Comparison of ENCODE assay signal across 10 mouse cellular contexts in genomic region chr7:35036266-35036731, GRCm38 (mm10). TPM values are rescaled to one million over a fixed set of nuclear protein-coding genes. Genes with fewer than 3 reads are reported as not detected.
A peak's percentile ranks its signal among the peaks of the same experiment; 100 is the strongest.
DNase-seq lines count a peak whose midpoint lies in the region; ATAC-seq and TF ChIP-seq lines count a peak whose summit lies in the region.
"Had no signal": no experiment of that assay in that cellular context is flagged by ENCODE, and none has a peak within 500 bp of the region (broad histone marks: within the 10 kb centered on the region; RNA-seq: fewer than 3 reads in every experiment).

No protein-coding gene starts in this region.

- no peaks in the 10 kb centered on the region for H3K36me3 ChIP-seq in kidney, adult 2 months (ENCODE audit: control insufficient read depth, insufficient read depth, low read length)
- peaks cover 13% of the 10 kb centered on the region; the same call in 1 of the 2 replicates for H3K36me3 ChIP-seq in forebrain, postnatal 0 days (ENCODE audit: insufficient read depth)
- peaks cover 16% of the 10 kb centered on the region; the same call in 1 of the 2 replicates for H3K36me3 ChIP-seq in midbrain, postnatal 0 days (ENCODE audit: insufficient read depth, low read length)
- H3K36me3 ChIP-seq in thymus, adult 2 months (ENCODE audit: control insufficient read depth, insufficient read depth, low read length): no peaks in the 10 kb centered on the region; the same call in 1 of the 2 replicates

- H3K27ac ChIP-seq in kidney, adult 2 months (ENCODE audit: insufficient read depth, low read depth, low read length): peak overlapping the region; percentile 19; the same call in 1 of the 2 replicates
- no peak overlapping the region for H3K27ac ChIP-seq in forebrain, postnatal 0 days (ENCODE audit: low read depth, low read length)
- no peak overlapping the region for H3K27ac ChIP-seq in midbrain, postnatal 0 days (ENCODE audit: low read depth, low read length)
- H3K27ac ChIP-seq in thymus, adult 2 months (ENCODE audit: control insufficient read depth, insufficient read depth, low read length): no peak overlapping the region
- H3K27ac ChIP-seq: macrophage had no signal

- WGBS in kidney, adult 2 months: 59% methylated on average over 5 of the region's 5 CpGs
- WGBS in forebrain, postnatal 0 days: 31% methylated on average over 5 of the region's 5 CpGs
- 55% methylated on average over 5 of the region's 5 CpGs for WGBS in midbrain, postnatal 0 days
- 87% methylated on average over 5 of the region's 5 CpGs for WGBS in thymus, adult 2 months

- H3K9me3 ChIP-seq in forebrain, postnatal 0 days (ENCODE audit: low read length): no peaks in the 10 kb centered on the region
- no peaks in the 10 kb centered on the region for H3K9me3 ChIP-seq in midbrain, postnatal 0 days (ENCODE audit: low read length)

- no peak overlapping the region for H3K9ac ChIP-seq in forebrain, postnatal 0 days
- H3K9ac ChIP-seq in midbrain, postnatal 0 days (replicated peaks; ENCODE audit: low read length, poor library complexity, severe bottlenecking): no peak overlapping the region

- H3K4me3 ChIP-seq in kidney, adult 2 months (ENCODE audit: insufficient read depth, low read depth, low read length): no peak overlapping the region
- H3K4me3 ChIP-seq in forebrain, postnatal 0 days (ENCODE audit: low read depth, low read length): no peak overlapping the region
- H3K4me3 ChIP-seq in midbrain, postnatal 0 days (ENCODE audit: low read depth, low read length): no peak overlapping the region
- H3K4me3 ChIP-seq in thymus, adult 2 months (ENCODE audit: control insufficient read depth, insufficient read depth, low read length): no peak overlapping the region
- H3K4me3 ChIP-seq: erythroblast, embryonic 14.5 days had no signal

- no peak for TF ChIP-seq POLR2A in kidney, adult 2 months (IDR thresholded peaks at IDR 0.05; ENCODE audit: low read depth, low read length)
- TF ChIP-seq POLR2A in thymus, adult 2 months (IDR thresholded peaks at IDR 0.05; ENCODE audit: control insufficient read depth, extremely low read depth, insufficient read depth, low read length, poor library complexity): no peak

- peak; percentile 86 for ATAC-seq in forebrain, postnatal 0 days
- ATAC-seq in midbrain, postnatal 0 days (ENCODE audit: low FRiP score): peak; percentile 73

- H3K27me3 ChIP-seq in kidney, adult 2 months (replicated peaks; ENCODE audit: control insufficient read depth, insufficient read depth, low read length): no peaks in the 10 kb centered on the region
- no peaks in the 10 kb centered on the region for H3K27me3 ChIP-seq in forebrain, postnatal 0 days (ENCODE audit: insufficient read depth, low read length)
- no peaks in the 10 kb centered on the region for H3K27me3 ChIP-seq in midbrain, postnatal 0 days (ENCODE audit: insufficient read depth, low read length)
- H3K27me3 ChIP-seq in thymus, adult 2 months (ENCODE audit: control insufficient read depth, insufficient read depth, low read length): no peaks in the 10 kb centered on the region

- no peak for TF ChIP-seq CTCF in kidney, adult 2 months (conservative IDR thresholded peaks at IDR 0.05; ENCODE audit: insufficient read depth, insufficient read length, low read depth, low read length)
- no peak for TF ChIP-seq CTCF in forebrain, postnatal 0 days (IDR thresholded peaks at IDR 0.05; ENCODE audit: low read depth)
- TF ChIP-seq CTCF in midbrain, postnatal 0 days (IDR thresholded peaks at IDR 0.05): no peak
- TF ChIP-seq CTCF in thymus, adult 2 months (IDR thresholded peaks at IDR 0.05; ENCODE audit: borderline replicate concordance, control insufficient read depth, extremely low read depth, insufficient read depth, low read length, poor library complexity): no peak

- H3K4me1 ChIP-seq in kidney, adult 2 months (ENCODE audit: control insufficient read depth, insufficient read depth, low read length): no peaks in the 10 kb centered on the region
- no peaks in the 10 kb centered on the region for H3K4me1 ChIP-seq in forebrain, postnatal 0 days (ENCODE audit: insufficient read depth)
- H3K4me1 ChIP-seq in midbrain, postnatal 0 days (ENCODE audit: insufficient read depth, low read length): peaks cover 3% of the 10 kb centered on the region
- H3K4me1 ChIP-seq in thymus, adult 2 months (replicated peaks; ENCODE audit: control insufficient read depth, insufficient read depth, low read length): no peaks in the 10 kb centered on the region

- H3K4me2 ChIP-seq in forebrain, postnatal 0 days (ENCODE audit: low read depth): no peak overlapping the region
- H3K4me2 ChIP-seq in midbrain, postnatal 0 days (ENCODE audit: low read depth, low read length, poor library complexity, severe bottlenecking): no peak overlapping the region

- DNase-seq in kidney, adult 2 months: peak; percentile 52
- DNase-seq in kidney, adult 8-10 months: no peak
- DNase-seq in adipocyte (ENCODE audit: low spot score): peak; percentile 57
- DNase-seq in forebrain, postnatal 0 days: peak; percentile 64
- peak; percentile 81 for DNase-seq in kidney, postnatal 10 days
- DNase-seq in midbrain, postnatal 0 days (ENCODE audit: low spot score): peak; percentile 92
- no peak for DNase-seq in spleen, postnatal 10 days (ENCODE audit: low spot score in 2 of 2)
- no peak for DNase-seq in thymus, adult 2 months

RNA-seq across cellular contexts. Expression of gene Cebpg, which starts 20.1 kb away (rescaled TPM):
- polyA plus RNA-seq in kidney, adult 2 months (2012; rRNA removed): 8.3 and 10.0 TPM in 2 replicates
- total RNA-seq in forebrain, postnatal 0 days (2014; rRNA removed): 16.5 and 23.2 TPM in 2 replicates
- polyA plus RNA-seq in forebrain, postnatal 0 days (2015; fragmentation: Nextera tagmentation; extraction: Ambion mirVana): 8.5 and 14.5 TPM in 2 replicates
- 13.9 and 31.9 TPM in 2 replicates for total RNA-seq in midbrain, postnatal 0 days (2014; rRNA removed)
- 10.8 and 12.8 TPM in 2 replicates for polyA plus RNA-seq in midbrain, postnatal 0 days (2015; fragmentation: Nextera tagmentation; extraction: Ambion mirVana)
- 11.9 and 12.8 TPM in 2 replicates for polyA plus RNA-seq in thymus, adult 2 months (2012; rRNA removed)

Comparison
In these comparisons a context has a peak if more than half of its experiments do, and no peak if none do; other contexts are left out.
1. DNase-seq: peak in kidney, adult 2 months (single experiment), adipocyte (single experiment), forebrain, postnatal 0 days (single experiment), kidney, postnatal 10 days (single experiment) and midbrain, postnatal 0 days (single experiment); none in kidney, adult 8-10 months (0 of 2), spleen, postnatal 10 days (0 of 2) and thymus, adult 2 months (single experiment).